Mouse (Mus musculus) intestine, embryonic 15.5 days (tissue): ENCODE measurements around the gene Traf6. TPM values are rescaled to one million over a fixed set of nuclear protein-coding genes. Genes with fewer than 3 reads are reported as not detected.

ENCODE experiments used
- ATAC-seq: fragments of 200-750 bp; cut with Nextera tagmentation; 2 replicates; pipeline ENCODE4 v1.8.0; 2017; ENCODE audit warnings: moderate TSS enrichment, moderate library complexity
- H3K27ac ChIP-seq: fragments of 300-500 bp; sonication (generic); 2 replicates; pipeline ENCODE4 v1.5.1; 2015; ENCODE audit warnings: mild to moderate bottlenecking, inconsistent platforms
- H3K27me3 ChIP-seq: fragments of 300-500 bp; sonication (generic); replicated peaks from 2 replicates; pipeline ENCODE4 v1.6.1; 2015; ENCODE audit warnings: inconsistent platforms
- H3K36me3 ChIP-seq: fragments of 300-500 bp; sonication (generic); 2 replicates; pipeline ENCODE4 v1.6.1; 2015; ENCODE audit warnings: inconsistent platforms
- H3K4me1 ChIP-seq: fragments of 300-500 bp; sonication (generic); replicated peaks from 2 replicates; pipeline ENCODE4 v1.6.1; 2015; ENCODE audit warnings: inconsistent platforms
- H3K4me2 ChIP-seq: fragments of 300-500 bp; sonication (generic); replicated peaks from 2 replicates; pipeline ENCODE4 v1.6.1; 2015; ENCODE audit warnings: mild to moderate bottlenecking, inconsistent platforms
- H3K4me3 ChIP-seq: fragments of 300-500 bp; sonication (generic); replicated peaks from 2 replicates; pipeline ENCODE4 v1.5.1; 2015; ENCODE audit warnings: inconsistent platforms
- H3K9ac ChIP-seq: fragments of 300-500 bp; sonication (generic); 2 replicates; pipeline ENCODE4 v1.6.1; 2015; ENCODE audit warnings: inconsistent platforms
- H3K9me3 ChIP-seq: fragments of 300-500 bp; sonication (generic); 2 replicates; pipeline ENCODE4 v1.6.1; 2016; ENCODE audit warnings: inconsistent platforms
- WGBS: fragments of 180-500 bp; shearing (Covaris S2); methylation state at CpG from one replicate; pipeline ENCODE4 v1.1.7; 2015; 5-methylcytosine and 5-hydroxymethylcytosine counted together
- polyA plus RNA-seq: library from polyadenylated mRNA; unstranded; fragments of >200 nt; fragmentation: Nextera tagmentation; extraction: Ambion mirVana; gene quantifications from 2 replicates; pipeline ENCODE4 v1.2.1, GENCODE M21; 2015

Gene Traf6
- polyA plus RNA-seq, 1 experiment from 2014 or later = 9.2 TPM

DNA sequence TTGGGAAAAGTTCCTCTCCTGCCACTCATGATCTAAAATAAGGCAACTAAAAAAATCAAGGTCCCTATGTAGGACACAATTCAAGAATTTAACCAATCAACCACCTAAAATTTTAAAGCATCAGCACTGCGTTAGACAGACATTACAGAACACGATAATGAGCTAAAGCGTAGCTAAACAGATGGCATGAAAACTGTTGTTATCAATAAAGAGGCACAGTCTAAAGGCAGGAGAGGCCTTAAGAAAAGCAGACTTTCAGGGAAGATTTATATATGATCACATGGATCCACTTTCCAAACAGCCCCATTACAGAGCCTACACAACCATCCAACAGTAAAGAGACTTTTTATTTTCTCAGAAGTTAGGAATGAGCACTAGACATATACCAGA, 12.5 kb upstream of the Traf6 start:
- no peaks in the 10 kb centered on the region for H3K4me1 ChIP-seq
- whole genome bisulfite sequencing = 85% methylated on average over 3 of the region's 3 CpGs
- no peaks in the 10 kb centered on the region for H3K36me3 ChIP-seq

DNA sequence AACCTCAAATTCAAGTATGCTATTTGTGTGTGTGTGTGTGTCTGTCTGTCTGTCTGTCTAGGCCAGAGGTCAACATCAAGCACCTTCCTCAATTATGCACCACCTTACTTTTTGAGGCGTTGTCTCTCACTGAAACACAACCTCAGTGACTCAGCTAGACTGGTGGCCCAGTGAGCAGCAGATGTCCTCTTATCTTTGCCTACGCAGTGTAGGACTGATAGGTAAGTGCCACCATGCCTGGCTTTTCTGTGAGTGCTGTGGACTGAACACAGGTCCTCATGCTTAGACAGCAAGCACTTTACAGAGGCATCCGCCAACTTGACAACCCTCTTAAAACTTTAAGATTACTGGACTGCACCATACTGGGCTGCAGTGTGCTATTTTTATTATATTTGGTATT, 9.5 kb upstream of the Traf6 start:
- Histone ChIP-seq H3K4me1 (no peaks in the 10 kb centered on the region), H3K27me3 (no peaks in the 10 kb centered on the region), H3K9ac (no peak overlapping the region), H3K4me3 (no peak overlapping the region), H3K9me3 (no peaks in the 10 kb centered on the region), H3K36me3 (no peaks in the 10 kb centered on the region), H3K4me2 (no peak overlapping the region), H3K27ac (no peak overlapping the region)
- 84% methylated on average over 3 of the region's 3 CpGs for WGBS
- no peak for ATAC-seq

More for the DNA sequence above, 12.5 kb upstream of the Traf6 start:
- Histone ChIP-seq H3K27ac (no peak overlapping the region), H3K4me2 (no peak overlapping the region), H3K27me3 (no peaks in the 10 kb centered on the region), H3K4me3 (no peak overlapping the region), H3K9me3 (no peaks in the 10 kb centered on the region), H3K9ac (no peak overlapping the region)
- ATAC-seq = no peak

DNA sequence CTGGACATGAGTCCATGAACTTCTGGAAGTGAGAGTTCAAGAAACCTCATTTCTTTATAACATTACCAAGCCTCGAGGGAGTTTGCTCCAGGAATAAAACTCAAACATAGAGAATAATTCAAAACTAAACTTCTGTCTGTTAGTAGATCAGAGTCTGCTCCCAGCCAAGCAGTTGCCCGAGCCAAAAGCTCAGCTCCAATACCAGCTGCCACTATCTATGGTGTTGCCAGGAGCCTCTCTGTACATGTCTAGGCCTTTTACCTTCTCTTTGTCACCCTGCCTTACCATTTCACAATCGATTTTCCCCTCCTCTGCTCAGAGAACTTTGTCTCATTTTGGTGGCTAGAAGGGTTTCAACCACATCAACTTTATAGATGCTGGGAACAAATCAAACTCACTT, 4.7 kb upstream of the Traf6 start:
- no peak for ATAC-seq
- Histone ChIP-seq H3K27me3 (no peaks in the 10 kb centered on the region), H3K4me3 (no peak overlapping the region), H3K4me2 (no peak overlapping the region), H3K9ac (no peak overlapping the region), H3K4me1 (0 out of 2 replicates have a peak, but pooled peaks cover 2% of the 10 kb centered on the region), H3K36me3 (no peaks in the 10 kb centered on the region), H3K27ac (no peak overlapping the region), H3K9me3 (no peaks in the 10 kb centered on the region)
- WGBS = 68% methylated on average over 3 of the region's 3 CpGs

GRCm38 (mm10) chr2:101679164-101679784, 1.0 kb downstream of the Traf6 start:
- Histone ChIP-seq H3K4me3 (peak overlapping the region; percentile 93), H3K27me3 (no peaks in the 10 kb centered on the region), H3K9ac (peak overlapping the region; percentile 81), H3K36me3 (no peaks in the 10 kb centered on the region), H3K4me1 (peaks cover 6% of the 10 kb centered on the region), H3K9me3 (no peaks in the 10 kb centered on the region), H3K4me2 (peak overlapping the region; percentile 77), H3K27ac (no peak overlapping the region)
- 5% methylated on average over 15 of the region's 15 CpGs for WGBS
- ATAC-seq = no peak

DNA sequence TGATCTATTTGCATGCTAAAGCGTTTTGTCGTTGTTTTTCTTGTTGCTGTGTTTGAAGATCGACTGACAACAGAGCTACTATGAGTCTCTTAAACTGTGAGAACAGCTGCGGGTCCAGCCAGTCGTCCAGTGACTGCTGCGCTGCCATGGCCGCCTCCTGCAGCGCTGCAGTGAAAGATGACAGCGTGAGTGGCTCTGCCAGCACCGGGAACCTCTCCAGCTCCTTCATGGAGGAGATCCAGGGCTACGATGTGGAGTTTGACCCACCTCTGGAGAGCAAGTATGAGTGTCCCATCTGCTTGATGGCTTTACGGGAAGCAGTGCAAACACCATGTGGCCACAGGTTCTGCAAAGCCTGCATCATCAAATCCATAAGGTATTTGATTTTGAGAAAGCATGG, 6.2 kb downstream of the Traf6 start:
- Histone ChIP-seq H3K4me2 (no peak overlapping the region), H3K36me3 (peaks cover 15% of the 10 kb centered on the region; the same call in 1 of the 2 replicates), H3K4me3 (no peak overlapping the region), H3K27me3 (no peaks in the 10 kb centered on the region), H3K9ac (no peak overlapping the region), H3K9me3 (no peaks in the 10 kb centered on the region), H3K27ac (no peak overlapping the region), H3K4me1 (peaks cover 1% of the 10 kb centered on the region)
- 87% methylated on average over 12 of the region's 12 CpGs for WGBS
- ATAC-seq = no peak

DNA sequence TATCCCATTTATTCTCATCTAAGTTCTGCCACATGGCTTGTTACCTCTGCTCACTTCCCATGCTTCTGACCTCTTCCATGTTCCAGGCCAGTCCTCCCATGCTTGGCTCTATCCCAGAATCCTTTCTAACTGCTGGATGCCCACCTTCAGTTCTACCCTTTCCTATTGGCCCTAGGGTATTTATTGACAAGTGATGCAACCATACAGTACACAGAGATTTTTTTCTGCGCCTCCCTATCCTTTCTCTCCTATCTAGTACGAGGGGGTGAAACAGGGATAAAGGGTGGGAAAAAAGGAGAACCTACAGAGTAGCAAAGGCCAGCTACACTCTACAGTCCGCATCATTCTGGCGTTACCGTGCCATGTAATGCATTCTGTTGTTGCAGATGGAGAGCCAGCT, 9.8 kb downstream of the Traf6 start:
- no peak overlapping the region for H3K4me2 ChIP-seq
- H3K4me1 ChIP-seq = no peaks in the 10 kb centered on the region
- H3K36me3 ChIP-seq = peaks cover 15% of the 10 kb centered on the region; the same call in 1 of the 2 replicates

DNA sequence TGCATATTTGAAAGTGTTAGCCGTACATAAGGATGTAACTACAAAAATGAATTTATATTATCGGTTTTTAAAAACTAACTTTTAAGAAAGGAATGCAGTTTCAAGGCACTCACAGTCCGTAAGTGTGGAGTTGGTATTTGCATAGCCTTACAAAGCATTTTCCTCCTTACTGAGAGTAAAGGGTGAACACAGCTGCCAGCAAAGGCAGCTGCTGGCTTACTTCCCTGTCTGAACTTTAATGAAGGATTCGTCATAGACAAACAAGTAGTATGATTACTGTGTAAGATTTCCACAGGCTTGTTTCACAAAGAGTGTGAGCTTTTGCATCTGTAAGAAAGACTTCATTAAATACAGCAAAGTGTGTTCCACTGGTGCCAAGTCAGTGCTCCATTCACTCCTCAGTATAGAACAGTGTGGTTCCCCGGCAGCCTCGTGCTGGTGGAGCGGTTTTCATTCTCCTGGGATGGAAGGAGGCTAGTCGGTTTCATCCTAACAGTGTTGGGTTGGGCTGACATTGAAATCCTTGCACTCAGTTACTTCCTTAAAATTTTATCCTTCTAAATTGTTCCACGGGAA, 12.1 kb downstream of the Traf6 start:
- no peaks in the 10 kb centered on the region for H3K9me3 ChIP-seq
- 88% methylated on average over 9 of the region's 9 CpGs for WGBS
- no peak for ATAC-seq

More for the DNA sequence above, 9.8 kb downstream of the Traf6 start:
- no peak overlapping the region for H3K27ac ChIP-seq
- no peak overlapping the region for H3K4me3 ChIP-seq
- H3K9me3 ChIP-seq = no peaks in the 10 kb centered on the region
- 94% methylated on average over 5 of the region's 5 CpGs for WGBS
- H3K9ac ChIP-seq = no peak overlapping the region
- no peaks in the 10 kb centered on the region for H3K27me3 ChIP-seq
- ATAC-seq = no peak

GRCm38 (mm10) chr2:101693043-101693442, 14.8 kb downstream of the Traf6 start:
- Histone ChIP-seq H3K4me3 (no peak overlapping the region), H3K27me3 (no peaks in the 10 kb centered on the region), H3K27ac (no peak overlapping the region), H3K4me2 (no peak overlapping the region), H3K9ac (no peak overlapping the region), H3K4me1 (no peaks in the 10 kb centered on the region), H3K36me3 (peaks cover 6% of the 10 kb centered on the region; the same call in 1 of the 2 replicates), H3K9me3 (no peaks in the 10 kb centered on the region)
- no peak for ATAC-seq
- 69% methylated on average over 4 of the region's 4 CpGs for WGBS

More for the DNA sequence above, 12.1 kb downstream of the Traf6 start:
- peaks cover 5% of the 10 kb centered on the region; the same call in 1 of the 2 replicates for H3K36me3 ChIP-seq
- no peak overlapping the region for H3K4me3 ChIP-seq
- H3K27me3 ChIP-seq = no peaks in the 10 kb centered on the region
- no peak overlapping the region for H3K27ac ChIP-seq
- no peak overlapping the region for H3K9ac ChIP-seq
- no peak overlapping the region for H3K4me2 ChIP-seq
- H3K4me1 ChIP-seq = no peaks in the 10 kb centered on the region

DNA sequence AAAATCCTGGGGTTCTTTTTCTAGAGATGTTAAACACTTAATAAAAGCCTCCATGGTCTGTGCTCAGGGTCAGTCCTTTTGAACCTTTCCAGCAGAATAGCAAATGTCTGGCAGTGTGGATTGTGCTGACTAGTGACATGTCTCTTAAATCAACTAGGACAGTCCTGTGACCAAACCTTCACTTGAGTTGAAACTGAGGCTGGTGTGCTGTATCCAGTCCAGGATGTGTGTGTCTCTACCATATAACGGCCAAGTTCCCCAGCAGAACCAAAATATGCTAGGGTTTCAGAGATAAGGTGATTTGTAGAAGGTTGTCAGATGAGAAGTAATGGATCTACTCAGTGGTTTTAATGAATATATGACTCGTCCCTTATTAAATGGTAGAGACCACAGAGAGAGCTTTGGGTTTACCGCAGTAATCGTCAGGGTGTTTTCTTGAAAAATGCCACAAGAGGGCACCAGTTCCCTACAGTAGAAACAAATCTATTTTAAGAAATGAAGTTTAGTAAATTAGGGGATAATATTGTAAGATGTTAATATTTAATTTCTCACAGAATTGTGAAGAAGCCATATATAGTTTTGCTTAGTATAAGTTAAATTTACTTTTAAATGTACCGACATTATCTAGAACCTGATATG, 15.5 kb downstream of the Traf6 start:
- 56% methylated on average over 5 of the region's 5 CpGs for WGBS
- peaks cover 6% of the 10 kb centered on the region; the same call in 1 of the 2 replicates for H3K36me3 ChIP-seq
- 0 out of 2 replicates have a peak, but pooled peaks have one; percentile 15 for ATAC-seq
- H3K4me1 ChIP-seq = no peaks in the 10 kb centered on the region
- H3K9me3 ChIP-seq = no peaks in the 10 kb centered on the region
- no peak overlapping the region for H3K27ac ChIP-seq
- H3K27me3 ChIP-seq = no peaks in the 10 kb centered on the region
- H3K9ac ChIP-seq = no peak overlapping the region
- no peak overlapping the region for H3K4me2 ChIP-seq
- no peak overlapping the region for H3K4me3 ChIP-seq

- 91% methylated on average over 7 of the region's 7 CpGs for WGBS
- Histone ChIP-seq H3K9ac (no peak overlapping the region), H3K4me3 (no peak overlapping the region), H3K36me3 (peaks cover 6% of the 10 kb centered on the region; the same call in 1 of the 2 replicates), H3K4me1 (no peaks in the 10 kb centered on the region), H3K9me3 (no peaks in the 10 kb centered on the region), H3K27ac (no peak overlapping the region), H3K4me2 (no peak overlapping the region), H3K27me3 (no peaks in the 10 kb centered on the region)
- ATAC-seq = no peak
Observed at GRCm38 (mm10) chr2:101695584-101695983, 17.4 kb downstream of the Traf6 start.

DNA sequence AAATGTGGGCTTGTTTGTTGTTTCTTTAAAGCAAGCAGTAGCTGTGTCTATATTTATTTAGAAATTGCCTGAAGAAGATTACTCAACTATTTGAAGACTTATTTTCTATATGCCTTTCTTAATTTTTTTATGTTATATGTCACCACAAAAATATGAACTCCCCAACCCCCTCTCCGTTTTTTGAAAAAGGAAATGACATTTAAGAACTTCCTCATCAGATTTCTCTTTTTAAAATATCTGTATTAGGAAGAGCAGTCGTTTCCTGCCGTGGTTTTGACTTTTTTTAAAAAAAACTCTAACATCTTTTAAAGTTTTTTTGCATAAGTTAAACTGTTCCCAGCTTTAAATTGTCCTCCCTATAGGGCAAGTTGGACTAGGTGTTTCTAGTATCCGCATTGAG, 21.1 kb downstream of the Traf6 start:
- H3K4me1 ChIP-seq = no peaks in the 10 kb centered on the region
- H3K27me3 ChIP-seq = no peaks in the 10 kb centered on the region
- peaks cover 6% of the 10 kb centered on the region; the same call in 1 of the 2 replicates for H3K36me3 ChIP-seq
- H3K4me3 ChIP-seq = no peak overlapping the region
- H3K27ac ChIP-seq = no peak overlapping the region
- no peak overlapping the region for H3K9ac ChIP-seq
- H3K9me3 ChIP-seq = no peaks in the 10 kb centered on the region
- 75% methylated on average over 4 of the region's 4 CpGs for WGBS
- H3K4me2 ChIP-seq = no peak overlapping the region
- no peak for ATAC-seq

DNA sequence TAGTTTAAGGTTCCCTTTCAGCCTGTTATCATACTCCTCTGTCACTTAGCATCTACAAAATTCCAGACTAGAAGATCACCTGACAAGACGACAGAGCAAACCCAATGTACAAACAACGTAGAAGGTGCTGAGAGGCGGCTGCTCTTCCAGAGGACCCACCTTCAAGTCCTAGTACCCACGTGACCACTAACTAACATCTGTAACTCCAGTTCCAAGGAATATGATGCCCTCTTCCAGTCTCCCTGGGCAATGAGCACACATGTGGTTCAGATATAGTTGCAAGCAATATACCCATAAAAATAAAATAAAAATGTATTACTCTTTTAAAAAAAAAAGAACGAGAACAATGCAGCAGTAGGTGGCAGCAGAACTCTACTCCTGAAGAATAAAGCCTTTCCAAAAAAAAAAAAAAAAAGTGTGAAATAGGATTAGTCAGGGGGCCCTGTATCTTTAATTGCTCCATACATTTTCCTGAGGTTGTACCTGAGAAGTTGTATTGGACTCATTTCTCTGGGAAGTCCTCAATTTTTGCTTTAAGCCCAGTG, 27.8 kb downstream of the Traf6 start:
- no peak overlapping the region for H3K4me3 ChIP-seq
- H3K4me1 ChIP-seq = no peaks in the 10 kb centered on the region
- H3K4me2 ChIP-seq = no peak overlapping the region
- no peak for ATAC-seq
- H3K27ac ChIP-seq = no peak overlapping the region
- 43% methylated on average over 5 of the region's 5 CpGs for WGBS
- no peaks in the 10 kb centered on the region for H3K27me3 ChIP-seq
- H3K36me3 ChIP-seq = no peaks in the 10 kb centered on the region
- no peak overlapping the region for H3K9ac ChIP-seq
- no peaks in the 10 kb centered on the region for H3K9me3 ChIP-seq
